In genomic region chr5:34981734-34982133, GRCm38 (mm10) we compare ENCODE assay signal across 25 mouse cellular contexts. TPM values are rescaled to one million over a fixed set of nuclear protein-coding genes. Genes with fewer than 3 reads are reported as not detected.
A peak's percentile ranks its signal among the peaks of the same experiment; 100 is the strongest.
DNase-seq lines count a peak whose midpoint lies in the region; ATAC-seq and TF ChIP-seq lines count a peak whose summit lies in the region.
"Had no signal": no experiment of that assay in that cellular context is flagged by ENCODE, and none has a peak within 500 bp of the region (broad histone marks: within the 10 kb centered on the region; RNA-seq: fewer than 3 reads in every experiment).

No protein-coding gene starts in this region.

- no peaks in the 10 kb centered on the region for H3K27me3 ChIP-seq in heart, embryonic 10.5 days (ENCODE audit: insufficient read depth, poor library complexity, severe bottlenecking)
- H3K27me3 ChIP-seq in heart, embryonic 11.5 days (ENCODE audit: control insufficient read depth, insufficient read depth, low read length), result no peaks in the 10 kb centered on the region
- H3K27me3 ChIP-seq in lung, postnatal 0 days (replicated peaks; ENCODE audit: insufficient read depth, low read length), result no peaks in the 10 kb centered on the region
- H3K27me3 ChIP-seq in thymus, adult 2 months (ENCODE audit: control insufficient read depth, insufficient read depth, low read length), result no peaks in the 10 kb centered on the region
- H3K27me3 ChIP-seq: embryonic facial prominence, embryonic 12.5 days; liver, embryonic 13.5 days had no signal

- ATAC-seq in heart, embryonic 11.5 days (replicated peaks; ENCODE audit: insufficient number of reproducible peaks, low FRiP score, low TSS enrichment), result no peak
- no peak for ATAC-seq in lung, postnatal 0 days
- ATAC-seq in granulocyte monocyte progenitor cell, adult 5-6 weeks (replicated peaks; ENCODE audit: poor library complexity, severe bottlenecking), result peak; percentile 44; the same call in 1 of the 2 replicates
- ATAC-seq: forebrain, embryonic 14.5 days; hindbrain, postnatal 0 days had no signal

- TF ChIP-seq POLR2A in thymus, adult 2 months (IDR thresholded peaks at IDR 0.05; ENCODE audit: control insufficient read depth, extremely low read depth, insufficient read depth, low read length, poor library complexity), result no peak

- H3K9ac ChIP-seq in heart, embryonic 11.5 days (ENCODE audit: low read depth, low read length), result no peak overlapping the region
- no peak overlapping the region for H3K9ac ChIP-seq in lung, postnatal 0 days (replicated peaks; ENCODE audit: low read depth)
- 0 out of 2 replicates have a peak overlapping the region, but pooled peaks have one; percentile 33 for H3K9ac ChIP-seq in ES-E14 (ENCODE audit: insufficient read depth, low read depth, low read length, poor library complexity, severe bottlenecking)
- H3K9ac ChIP-seq: embryonic facial prominence, embryonic 12.5 days; liver, embryonic 13.5 days had no signal

- H3K27ac ChIP-seq in heart, embryonic 10.5 days, result peak overlapping the region; percentile 29; the same call in 1 of the 2 replicates
- H3K27ac ChIP-seq in heart, embryonic 11.5 days (ENCODE audit: low read depth, low read length), result no peak overlapping the region
- H3K27ac ChIP-seq in lung, postnatal 0 days (ENCODE audit: low read length), result no peak overlapping the region
- H3K27ac ChIP-seq in ES-E14 (ENCODE audit: insufficient read depth, low read depth, low read length, poor library complexity, severe bottlenecking), result no peak overlapping the region
- H3K27ac ChIP-seq in thymus, adult 2 months (ENCODE audit: control insufficient read depth, insufficient read depth, low read length), result no peak overlapping the region
- H3K27ac ChIP-seq: embryonic facial prominence, embryonic 12.5 days; hindbrain, postnatal 0 days; layer of hippocampus, adult 2 months had no signal

- no peak for DNase-seq in heart, embryonic 10.5 days (ENCODE audit: low spot score)
- DNase-seq in lung, postnatal 0 days (ENCODE audit: low spot score), result peak; percentile 19
- DNase-seq in lung, postnatal 4 days, result no peak
- no peak for DNase-seq in ES-E14 (ENCODE audit: low read depth, low spot score)
- DNase-seq in urinary bladder, adult 2 months (ENCODE audit: low spot score), result no peak
- DNase-seq in thymus, adult 2 months, result no peak
- DNase-seq: adrenal gland, postnatal 36 days; B cell, adult 2 months; cerebellum, adult 11-12 months; cerebellum, postnatal 25 days; gastrocnemius, postnatal 25 days; kidney, adult 18-20 months; kidney, postnatal 14 days; layer of hippocampus, postnatal 36 days; liver, embryonic 13.5 days; thymus, postnatal 36 days had no signal

- no peaks in the 10 kb centered on the region for H3K9me3 ChIP-seq in heart, embryonic 10.5 days
- H3K9me3 ChIP-seq in heart, embryonic 11.5 days (replicated peaks; ENCODE audit: control insufficient read depth, low read length), result no peaks in the 10 kb centered on the region
- H3K9me3 ChIP-seq in lung, postnatal 0 days (ENCODE audit: low read length), result no peaks in the 10 kb centered on the region
- H3K9me3 ChIP-seq in ES-E14 (ENCODE audit: control insufficient read depth, insufficient read depth, low read depth, low read length), result no peaks in the 10 kb centered on the region
- H3K9me3 ChIP-seq: embryonic facial prominence, embryonic 12.5 days; hindbrain, embryonic 10.5 days; liver, embryonic 13.5 days had no signal

- no peak for TF ChIP-seq EP300 in lung, postnatal 0 days (IDR thresholded peaks at IDR 0.05)

- peaks cover 61% of the 10 kb centered on the region for H3K36me3 ChIP-seq in heart, embryonic 10.5 days
- peaks cover 18% of the 10 kb centered on the region for H3K36me3 ChIP-seq in heart, embryonic 11.5 days (ENCODE audit: control insufficient read depth, insufficient read depth, low read length)
- 0 out of 2 replicates have a peak, but pooled peaks cover 4% of the 10 kb centered on the region for H3K36me3 ChIP-seq in lung, postnatal 0 days (ENCODE audit: insufficient read depth, low read length)
- no peaks in the 10 kb centered on the region for H3K36me3 ChIP-seq in ES-E14 (ENCODE audit: control insufficient read depth, insufficient read depth, low read length, poor library complexity, severe bottlenecking)
- no peaks in the 10 kb centered on the region for H3K36me3 ChIP-seq in thymus, adult 2 months (ENCODE audit: control insufficient read depth, insufficient read depth, low read length)

- no peak overlapping the region for H3K4me3 ChIP-seq in heart, embryonic 10.5 days
- no peak overlapping the region for H3K4me3 ChIP-seq in heart, embryonic 11.5 days (ENCODE audit: low read depth, low read length)
- no peak overlapping the region for H3K4me3 ChIP-seq in lung, postnatal 0 days (ENCODE audit: low read depth, low read length)
- no peak overlapping the region for H3K4me3 ChIP-seq in ES-E14 (ENCODE audit: insufficient read depth in 1 of 2, low read depth in 1 of 2, low read length in 2 of 2, poor library complexity in 1 of 2, severe bottlenecking in 1 of 2)
- H3K4me3 ChIP-seq in thymus, adult 2 months (ENCODE audit: control insufficient read depth, insufficient read depth, low read length), result no peak overlapping the region
- H3K4me3 ChIP-seq: embryonic facial prominence, embryonic 12.5 days; erythroblast, embryonic 14.5 days; hindbrain, embryonic 10.5 days; layer of hippocampus, adult 2 months; liver, embryonic 13.5 days had no signal

- 56% methylated on average over 3 of the region's 3 CpGs for WGBS in heart, embryonic 10.5 days
- 46% methylated on average over 3 of the region's 3 CpGs for WGBS in heart, embryonic 11.5 days (ENCODE audit: insufficient replicate concordance)
- WGBS in lung, postnatal 0 days, result 59% methylated on average over 3 of the region's 3 CpGs
- WGBS in thymus, adult 2 months, result 66% methylated on average over 3 of the region's 3 CpGs

- H3K4me2 ChIP-seq in heart, embryonic 11.5 days, result no peak overlapping the region
- H3K4me2 ChIP-seq in lung, postnatal 0 days (replicated peaks; ENCODE audit: low read depth, low read length), result no peak overlapping the region
- H3K4me2 ChIP-seq: embryonic facial prominence, embryonic 12.5 days; liver, embryonic 13.5 days; midbrain, embryonic 11.5 days had no signal

- no peak for TF ChIP-seq CTCF in lung, postnatal 0 days (IDR thresholded peaks at IDR 0.05)
- TF ChIP-seq CTCF in thymus, adult 2 months (IDR thresholded peaks at IDR 0.05; ENCODE audit: borderline replicate concordance, control insufficient read depth, extremely low read depth, insufficient read depth, low read length, poor library complexity), result no peak

- in situ Hi-C loops in ES-E14 (cut with MboI; ENCODE audit: low sequenced_read_pairs in 2 of 2, unreplicated experiment in 2 of 2), result no loop called here

- H3K4me1 ChIP-seq in heart, embryonic 10.5 days, result peaks cover 55% of the 10 kb centered on the region
- peaks cover 43% of the 10 kb centered on the region for H3K4me1 ChIP-seq in heart, embryonic 11.5 days (ENCODE audit: control insufficient read depth, insufficient read depth, low read length)
- no peaks in the 10 kb centered on the region for H3K4me1 ChIP-seq in lung, postnatal 0 days (ENCODE audit: insufficient read depth, low read depth, low read length)
- H3K4me1 ChIP-seq in ES-E14 (ENCODE audit: control insufficient read depth in 2 of 2, insufficient read depth in 2 of 2, low read length in 2 of 2, poor library complexity in 1 of 2), result peaks cover 0 to 7% of the 10 kb centered on the region in 2 experiments; a peak in 1 of 4 replicates
- no peaks in the 10 kb centered on the region for H3K4me1 ChIP-seq in thymus, adult 2 months (replicated peaks; ENCODE audit: control insufficient read depth, insufficient read depth, low read length)
- H3K4me1 ChIP-seq: hindbrain, embryonic 10.5 days had no signal

TF ChIP-seq in ES-E14, 5 proteins besides CTCF, POLR2A, EP300 and RAD21:
- TF ChIP-seq ZC3H11A (IDR thresholded peaks at IDR 0.05; ENCODE audit: borderline replicate concordance, low read depth, low read length) (no peak), CHD2 (IDR thresholded peaks at IDR 0.05; ENCODE audit: low read depth, low read length) (no peak), ZNF384 (IDR thresholded peaks at IDR 0.05; ENCODE audit: low read depth, low read length) (no peak), MAFK (IDR thresholded peaks at IDR 0.05; ENCODE audit: insufficient read depth, low read depth, low read length) (no peak), HCFC1 (IDR thresholded peaks at IDR 0.05; ENCODE audit: borderline replicate concordance, insufficient read depth, low read length) (no peak)

RNA-seq across cellular contexts. Expression of gene Rgs12, which starts 32.5 kb away (rescaled TPM):
- polyA plus RNA-seq in heart, embryonic 10.5 days (2016; fragmentation: Nextera tagmentation; extraction: Ambion mirVana), result 32.8 and 35.3 TPM in 2 replicates
- polyA plus RNA-seq in heart, embryonic 11.5 days (2014; fragmentation: Nextera tagmentation; extraction: Ambion mirVana), result 25.6 and 29.5 TPM in 2 replicates
- 45.5 and 46.7 TPM in 2 replicates for polyA plus RNA-seq in lung, postnatal 0 days (2015; fragmentation: Nextera tagmentation; extraction: Ambion mirVana)
- total RNA-seq in ES-E14 (2012; rRNA removed), result 17.0 and 28.7 TPM in 2 replicates
- total RNA-seq in granulocyte monocyte progenitor cell, adult 5-6 weeks (2014; fragmentation: Nextera tagmentation), result 19.6 and 20.9 TPM in 2 replicates
- total RNA-seq in granulocyte monocyte progenitor cell, adult 5-6 weeks (2017), result 11.9 and 16.0 TPM in 2 replicates
- polyA plus RNA-seq in urinary bladder, adult 2 months (2012; rRNA removed), result 44.3 and 46.5 TPM in 2 replicates
- polyA plus RNA-seq in thymus, adult 2 months (2012; rRNA removed), result 50.7 and 51.7 TPM in 2 replicates

RNA-seq across cellular contexts. Expression of gene Hgfac, which starts 59.6 kb away (rescaled TPM):
- polyA plus RNA-seq in heart, embryonic 10.5 days (2016; fragmentation: Nextera tagmentation; extraction: Ambion mirVana), result 0.26 and 5.0 TPM in 2 replicates
- 0.23 and 0.66 TPM in 2 replicates for polyA plus RNA-seq in heart, embryonic 11.5 days (2014; fragmentation: Nextera tagmentation; extraction: Ambion mirVana)
- 0.73 and 0.82 TPM in 2 replicates for polyA plus RNA-seq in lung, postnatal 0 days (2015; fragmentation: Nextera tagmentation; extraction: Ambion mirVana)
- total RNA-seq in ES-E14 (2012; rRNA removed), result 0.58 and 1.1 TPM in 2 replicates
- 1.2 TPM in 1 of 2 replicates, not detected in the other for total RNA-seq in granulocyte monocyte progenitor cell, adult 5-6 weeks (2014; fragmentation: Nextera tagmentation)
- total RNA-seq in granulocyte monocyte progenitor cell, adult 5-6 weeks (2017), result 0.15 TPM in 1 of 2 replicates, not detected in the other
- polyA plus RNA-seq in urinary bladder, adult 2 months (2012; rRNA removed), result 8.2 and 12.5 TPM in 2 replicates
- 5.7 and 6.5 TPM in 2 replicates for polyA plus RNA-seq in thymus, adult 2 months (2012; rRNA removed)
- polyA plus RNA-seq: forebrain, embryonic 14.5 days; hindbrain, postnatal 0 days had no signal
